Comparison of ENCODE assay signal across 8 mouse cellular contexts in the genomic region with DNA sequence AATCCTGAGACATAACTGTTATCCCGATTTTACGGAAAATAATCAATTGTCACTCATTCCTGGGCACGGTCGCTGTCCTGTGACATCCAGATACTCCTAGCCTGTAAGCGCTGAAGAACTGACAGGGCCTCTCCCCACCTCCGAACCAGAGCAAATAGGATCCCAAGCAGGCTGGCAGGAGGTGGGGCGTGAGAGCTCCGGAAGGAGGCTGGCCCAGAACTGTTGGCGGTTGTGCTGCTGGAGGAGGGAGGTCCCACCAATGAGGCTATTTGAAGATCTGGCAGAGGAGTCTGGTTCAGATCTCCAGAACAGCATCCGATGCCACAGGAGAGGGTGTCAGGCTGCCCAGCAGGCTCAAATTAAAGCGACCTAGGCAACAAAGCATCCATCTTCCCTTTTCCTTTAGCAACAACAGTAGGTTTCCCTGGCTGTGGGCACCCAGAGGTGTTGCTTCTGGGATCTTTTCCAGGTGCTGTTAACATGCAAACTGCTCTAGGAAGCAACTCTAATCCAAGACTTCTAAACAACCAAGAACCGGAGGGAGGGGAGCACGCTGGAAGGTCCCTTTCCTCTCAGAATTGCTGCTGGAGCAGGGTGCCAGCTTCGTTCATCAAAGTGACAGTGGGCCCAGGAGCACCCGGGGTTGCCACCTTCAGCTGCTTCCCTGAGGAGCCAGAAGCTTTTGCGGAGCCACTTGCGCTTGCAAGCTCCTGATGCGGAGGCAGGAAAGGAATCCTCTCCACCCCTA. TPM values are rescaled to one million over a fixed set of nuclear protein-coding genes. Genes with fewer than 3 reads are reported as not detected.
A peak's percentile ranks its signal among the peaks of the same experiment; 100 is the strongest.
DNase-seq lines count a peak whose midpoint lies in the region; ATAC-seq and TF ChIP-seq lines count a peak whose summit lies in the region.

No protein-coding gene starts in this region.

- intact Hi-C loops in left cerebral cortex, postnatal 4 days (cut with DNase I): no loop called here

- H3K4me1 ChIP-seq in intestine, postnatal 0 days (replicated peaks; ENCODE audit: control insufficient read depth, insufficient read depth, low read length): peaks cover 12% of the 10 kb centered on the region; the same call in 1 of the 2 replicates
- H3K4me1 ChIP-seq in midbrain, embryonic 11.5 days (ENCODE audit: control insufficient read depth, insufficient read depth, low read length): peaks cover 24% of the 10 kb centered on the region
- H3K4me1 ChIP-seq in small intestine, adult 2 months (ENCODE audit: control insufficient read depth, insufficient read depth, insufficient read length, low read length): peaks cover 9% of the 10 kb centered on the region

- DNase-seq in urinary bladder, postnatal 14 days (ENCODE audit: low spot score): peak; percentile 83
- no peak for DNase-seq in urinary bladder, adult 2 months (ENCODE audit: low spot score)
- DNase-seq in embryo, embryonic 9.5 days (ENCODE audit: extremely low spot score): peak; percentile 85
- DNase-seq in gastrocnemius, postnatal 4 days (ENCODE audit: low spot score in 2 of 2): peak; percentile 54 to 81
- peak; percentile 89 for DNase-seq in left cerebral cortex, postnatal 4 days
- peak; percentile 95 for DNase-seq in midbrain, embryonic 11.5 days (ENCODE audit: low spot score, missing footprints)

- peaks cover 29% of the 10 kb centered on the region for H3K36me3 ChIP-seq in intestine, postnatal 0 days (ENCODE audit: control insufficient read depth, insufficient read depth)
- H3K36me3 ChIP-seq in midbrain, embryonic 11.5 days (ENCODE audit: control insufficient read depth, insufficient read depth, low read length): peaks cover 20% of the 10 kb centered on the region
- H3K36me3 ChIP-seq in small intestine, adult 2 months (ENCODE audit: control insufficient read depth, insufficient read depth, low read length): peaks cover 21% of the 10 kb centered on the region

- no peaks in the 10 kb centered on the region for H3K9me3 ChIP-seq in intestine, postnatal 0 days (ENCODE audit: control insufficient read depth)
- H3K9me3 ChIP-seq in midbrain, embryonic 11.5 days (ENCODE audit: control insufficient read depth, low read length): no peaks in the 10 kb centered on the region

- TF ChIP-seq CTCF in intestine, postnatal 0 days (IDR thresholded peaks at IDR 0.05; ENCODE audit: low read depth): no peak
- no peak for TF ChIP-seq CTCF in small intestine, adult 2 months (IDR thresholded peaks at IDR 0.05; ENCODE audit: extremely low read depth, insufficient read length, insufficient replicate concordance, low read depth, low read length)

- 2% methylated on average over 18 of the region's 18 CpGs for WGBS in intestine, postnatal 0 days
- WGBS in midbrain, embryonic 11.5 days: 1% methylated on average over 18 of the region's 18 CpGs
- WGBS in small intestine, adult 2 months: 2% methylated on average over 18 of the region's 18 CpGs

- peak overlapping the region; percentile 64 for H3K4me3 ChIP-seq in intestine, postnatal 0 days (ENCODE audit: low read depth, low read length)
- peak overlapping the region; percentile 51 for H3K4me3 ChIP-seq in midbrain, embryonic 11.5 days (ENCODE audit: low read depth, low read length)
- H3K4me3 ChIP-seq in small intestine, adult 2 months (ENCODE audit: low read depth, low read length): peak overlapping the region; percentile 71

- TF ChIP-seq POLR2A in small intestine, adult 2 months (IDR thresholded peaks at IDR 0.05; ENCODE audit: low read depth, low read length): peak; percentile 52; the same call in 1 of the 2 replicates

- ATAC-seq in intestine, postnatal 0 days: peak; percentile 86
- peak; percentile 87 for ATAC-seq in midbrain, embryonic 11.5 days (ENCODE audit: low FRiP score)

- peak overlapping the region; percentile 86 for H3K4me2 ChIP-seq in intestine, postnatal 0 days (replicated peaks; ENCODE audit: low read depth)
- peak overlapping the region; percentile 64 for H3K4me2 ChIP-seq in midbrain, embryonic 11.5 days

- H3K9ac ChIP-seq in intestine, postnatal 0 days (ENCODE audit: low read depth, low read length): peak overlapping the region; percentile 67
- peak overlapping the region; percentile 70 for H3K9ac ChIP-seq in midbrain, embryonic 11.5 days (ENCODE audit: low read length)

- H3K27ac ChIP-seq in intestine, postnatal 0 days (ENCODE audit: low read depth, low read length): peak overlapping the region; percentile 86
- H3K27ac ChIP-seq in midbrain, embryonic 11.5 days (ENCODE audit: low read depth, low read length): peak overlapping the region; percentile 78
- H3K27ac ChIP-seq in small intestine, adult 2 months (ENCODE audit: insufficient read depth, low read depth, low read length): peak overlapping the region; percentile 62

- H3K27me3 ChIP-seq in intestine, postnatal 0 days (replicated peaks; ENCODE audit: control insufficient read depth, insufficient read depth, low read length): no peaks in the 10 kb centered on the region
- no peaks in the 10 kb centered on the region for H3K27me3 ChIP-seq in midbrain, embryonic 11.5 days (ENCODE audit: control insufficient read depth, insufficient read depth, low read length)
- H3K27me3 ChIP-seq in small intestine, adult 2 months (ENCODE audit: control insufficient read depth, insufficient read depth, low read length): no peaks in the 10 kb centered on the region

RNA-seq across cellular contexts. Expression of gene Ccdc28b, which starts 0.7 kb away (rescaled TPM):
- polyA plus RNA-seq in urinary bladder, adult 2 months (2012; rRNA removed): 48.4 and 49.4 TPM in 2 replicates
- 10 to 100 TPM; 44.7 to 51.2 TPM for total RNA-seq in gastrocnemius, postnatal 4 days (2021)
- polyA plus RNA-seq in intestine, postnatal 0 days (2015; fragmentation: Nextera tagmentation; extraction: Ambion mirVana): 29.6 and 32.0 TPM in 2 replicates
- total RNA-seq in left cerebral cortex, postnatal 4 days (2021): 100 to 1,000 TPM; 125 to 131 TPM
- polyA plus RNA-seq in midbrain, embryonic 11.5 days (2014; fragmentation: Nextera tagmentation; extraction: Ambion mirVana): 70.0 and 73.9 TPM in 2 replicates
- 5.2 and 7.2 TPM in 2 replicates for polyA plus RNA-seq in small intestine, adult 2 months (2012; rRNA removed)

RNA-seq across cellular contexts. Expression of gene Iqcc, which starts 5.6 kb away (rescaled TPM):
- 29.4 and 32.6 TPM in 2 replicates for polyA plus RNA-seq in urinary bladder, adult 2 months (2012; rRNA removed)
- 10 to 100 TPM; 13.2 to 13.6 TPM for total RNA-seq in gastrocnemius, postnatal 4 days (2021)
- polyA plus RNA-seq in intestine, postnatal 0 days (2015; fragmentation: Nextera tagmentation; extraction: Ambion mirVana): 15.9 and 17.9 TPM in 2 replicates
- total RNA-seq in left cerebral cortex, postnatal 4 days (2021): 10 to 100 TPM; 26.1 to 28.8 TPM
- polyA plus RNA-seq in midbrain, embryonic 11.5 days (2014; fragmentation: Nextera tagmentation; extraction: Ambion mirVana): 21.3 and 23.9 TPM in 2 replicates
- 11.9 and 17.0 TPM in 2 replicates for polyA plus RNA-seq in small intestine, adult 2 months (2012; rRNA removed)

RNA-seq across cellular contexts. Expression of gene Dcdc2b, which starts 10.4 kb away (rescaled TPM):
- 5.6 and 7.6 TPM in 2 replicates for polyA plus RNA-seq in urinary bladder, adult 2 months (2012; rRNA removed)
- 1 to 10 TPM; 1.6 to 2.7 TPM for total RNA-seq in gastrocnemius, postnatal 4 days (2021)
- polyA plus RNA-seq in intestine, postnatal 0 days (2015; fragmentation: Nextera tagmentation; extraction: Ambion mirVana): 1.1 and 1.2 TPM in 2 replicates
- 1 to 10 TPM; 3.4 to 4.0 TPM for total RNA-seq in left cerebral cortex, postnatal 4 days (2021)
- 1.7 and 3.0 TPM in 2 replicates for polyA plus RNA-seq in midbrain, embryonic 11.5 days (2014; fragmentation: Nextera tagmentation; extraction: Ambion mirVana)
- polyA plus RNA-seq in small intestine, adult 2 months (2012; rRNA removed): 0.15 and 1.6 TPM in 2 replicates

RNA-seq across cellular contexts. Expression of gene Txlna, which starts 16.4 kb away (rescaled TPM):
- polyA plus RNA-seq in urinary bladder, adult 2 months (2012; rRNA removed): 29.9 and 30.0 TPM in 2 replicates
- total RNA-seq in gastrocnemius, postnatal 4 days (2021): 10 to 100 TPM; 53.7 to 56.0 TPM
- polyA plus RNA-seq in intestine, postnatal 0 days (2015; fragmentation: Nextera tagmentation; extraction: Ambion mirVana): 18.5 and 19.2 TPM in 2 replicates
- total RNA-seq in left cerebral cortex, postnatal 4 days (2021): 10 to 100 TPM; 39.7 to 44.7 TPM
- polyA plus RNA-seq in midbrain, embryonic 11.5 days (2014; fragmentation: Nextera tagmentation; extraction: Ambion mirVana): 89.6 and 101 TPM in 2 replicates
- polyA plus RNA-seq in small intestine, adult 2 months (2012; rRNA removed): 8.1 and 11.4 TPM in 2 replicates

RNA-seq across cellular contexts. Expression of gene Tmem234, which starts 24.0 kb away (rescaled TPM):
- 159 and 183 TPM in 2 replicates for polyA plus RNA-seq in urinary bladder, adult 2 months (2012; rRNA removed)
- total RNA-seq in gastrocnemius, postnatal 4 days (2021): 10 to 100 TPM; 65.2 to 68.4 TPM
- 135 and 146 TPM in 2 replicates for polyA plus RNA-seq in intestine, postnatal 0 days (2015; fragmentation: Nextera tagmentation; extraction: Ambion mirVana)
- total RNA-seq in left cerebral cortex, postnatal 4 days (2021): 100 to 1,000 TPM in 1 of 2 experiments, 10 to 100 TPM in 1; 99.9 to 102 TPM
- polyA plus RNA-seq in midbrain, embryonic 11.5 days (2014; fragmentation: Nextera tagmentation; extraction: Ambion mirVana): 178 and 188 TPM in 2 replicates
- polyA plus RNA-seq in small intestine, adult 2 months (2012; rRNA removed): 77.1 and 132 TPM in 2 replicates
